Comparison of ENCODE assay signal across 22 mouse cellular contexts in the genomic region with DNA sequence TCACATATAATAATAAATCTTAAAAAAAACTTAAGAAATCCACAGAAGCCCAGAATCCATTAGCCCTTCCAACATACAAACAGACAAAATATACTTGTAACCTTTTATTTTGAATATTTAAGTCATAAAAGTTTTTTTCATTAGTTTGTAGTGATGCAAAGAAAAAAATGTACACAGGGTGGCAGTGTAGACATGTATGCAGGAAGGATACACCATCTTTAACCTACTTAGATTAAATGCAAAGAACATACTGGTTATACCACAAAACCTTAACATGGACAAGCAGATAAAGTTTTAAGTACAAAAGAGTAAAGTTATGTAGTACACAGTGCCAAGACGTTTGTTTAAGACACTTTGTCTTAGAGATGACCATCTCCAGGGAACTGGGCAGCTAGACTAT. TPM values are rescaled to one million over a fixed set of nuclear protein-coding genes. Genes with fewer than 3 reads are reported as not detected.
A peak's percentile ranks its signal among the peaks of the same experiment; 100 is the strongest.
DNase-seq lines count a peak whose midpoint lies in the region; ATAC-seq and TF ChIP-seq lines count a peak whose summit lies in the region.
"Had no signal": no experiment of that assay in that cellular context is flagged by ENCODE, and none has a peak within 500 bp of the region (broad histone marks: within the 10 kb centered on the region; RNA-seq: fewer than 3 reads in every experiment).

No protein-coding gene starts in this region.

- no peak for TF ChIP-seq EP300 in liver, embryonic 14.5 days (IDR thresholded peaks at IDR 0.05; ENCODE audit: low read depth)

- no peak for ATAC-seq in forebrain, postnatal 0 days
- ATAC-seq in forebrain, embryonic 13.5 days, result no peak
- ATAC-seq in liver, embryonic 14.5 days (ENCODE audit: insufficient read depth), result no peak
- ATAC-seq in liver, embryonic 11.5 days (replicated peaks; ENCODE audit: low FRiP score), result no peak

- peaks cover 3% of the 10 kb centered on the region; the same call in 1 of the 2 replicates for H3K27me3 ChIP-seq in forebrain, postnatal 0 days (ENCODE audit: insufficient read depth, low read length)
- H3K27me3 ChIP-seq in forebrain, embryonic 13.5 days, result peaks cover 31% of the 10 kb centered on the region
- peaks cover 8% of the 10 kb centered on the region for H3K27me3 ChIP-seq in liver, embryonic 14.5 days (ENCODE audit: control insufficient read depth, insufficient read depth, low read length)
- peaks cover 3% of the 10 kb centered on the region for H3K27me3 ChIP-seq in liver, embryonic 11.5 days (replicated peaks; ENCODE audit: control insufficient read depth, insufficient read depth, low read length)
- H3K27me3 ChIP-seq: embryonic facial prominence, embryonic 15.5 days had no signal

- no peaks in the 10 kb centered on the region for H3K4me1 ChIP-seq in forebrain, postnatal 0 days (ENCODE audit: insufficient read depth)
- peaks cover 13% of the 10 kb centered on the region for H3K4me1 ChIP-seq in forebrain, embryonic 13.5 days
- H3K4me1 ChIP-seq in liver, embryonic 14.5 days (replicated peaks; ENCODE audit: control insufficient read depth in 2 of 2, insufficient read depth in 2 of 2, low read length in 1 of 2), result peaks cover 9 to 10% of the 10 kb centered on the region in 2 experiments
- peaks cover 11% of the 10 kb centered on the region for H3K4me1 ChIP-seq in liver, embryonic 11.5 days (replicated peaks; ENCODE audit: control insufficient read depth, insufficient read depth, low read length)

- TF ChIP-seq CTCF in forebrain, postnatal 0 days (IDR thresholded peaks at IDR 0.05; ENCODE audit: low read depth), result peak; percentile 59
- peak; percentile 34; the same call in 1 of the 2 replicates for TF ChIP-seq CTCF in liver, embryonic 14.5 days (IDR thresholded peaks at IDR 0.05; ENCODE audit: low read depth)
- no peak for TF ChIP-seq CTCF in brain, embryonic 14.5 days (IDR thresholded peaks at IDR 0.05; ENCODE audit: borderline replicate concordance, extremely low read depth, insufficient read depth, insufficient read length)

- no peak overlapping the region for H3K4me3 ChIP-seq in forebrain, postnatal 0 days (ENCODE audit: low read depth, low read length)
- H3K4me3 ChIP-seq in forebrain, embryonic 13.5 days, result no peak overlapping the region
- H3K4me3 ChIP-seq in liver, embryonic 14.5 days (ENCODE audit: insufficient read depth in 1 of 2, low read depth in 2 of 2, low read length in 2 of 2), result no peak overlapping the region
- no peak overlapping the region for H3K4me3 ChIP-seq in liver, embryonic 11.5 days (ENCODE audit: low read depth, low read length)
- H3K4me3 ChIP-seq: forebrain, embryonic 12.5 days; heart, embryonic 13.5 days; hindbrain, embryonic 15.5 days; megakaryocyte, embryonic 14.5 days had no signal

- intact Hi-C loops in heart, postnatal 14 days (cut with DNase I), result no loop called here

- H3K4me2 ChIP-seq in forebrain, postnatal 0 days (ENCODE audit: low read depth), result no peak overlapping the region
- H3K4me2 ChIP-seq in forebrain, embryonic 13.5 days, result no peak overlapping the region
- H3K4me2 ChIP-seq in liver, embryonic 14.5 days (ENCODE audit: low read depth), result no peak overlapping the region
- H3K4me2 ChIP-seq in liver, embryonic 11.5 days, result no peak overlapping the region
- H3K4me2 ChIP-seq: embryonic facial prominence, embryonic 15.5 days; forebrain, embryonic 12.5 days; heart, embryonic 13.5 days; hindbrain, embryonic 15.5 days had no signal

- 58% methylated on average over 1 of the region's 1 CpGs for WGBS in forebrain, postnatal 0 days
- 43% methylated on average over 1 of the region's 1 CpGs for WGBS in forebrain, embryonic 13.5 days
- WGBS in liver, embryonic 14.5 days (ENCODE audit: insufficient replicate concordance), result 14% methylated on average over 1 of the region's 1 CpGs
- 45% methylated on average over 1 of the region's 1 CpGs for WGBS in liver, embryonic 11.5 days

- no peaks in the 10 kb centered on the region for H3K36me3 ChIP-seq in forebrain, postnatal 0 days (ENCODE audit: insufficient read depth)
- 0 out of 2 replicates have a peak, but pooled peaks cover under 1% of the 10 kb centered on the region for H3K36me3 ChIP-seq in forebrain, embryonic 13.5 days (ENCODE audit: poor library complexity, severe bottlenecking)
- H3K36me3 ChIP-seq in liver, embryonic 14.5 days (replicated peaks; ENCODE audit: control insufficient read depth, insufficient read depth, low read depth), result peaks cover 3% of the 10 kb centered on the region; the same call in 1 of the 2 replicates
- peaks cover 2% of the 10 kb centered on the region; the same call in 1 of the 2 replicates for H3K36me3 ChIP-seq in liver, embryonic 11.5 days (ENCODE audit: control insufficient read depth, insufficient read depth, low read length)
- H3K36me3 ChIP-seq: embryonic facial prominence, embryonic 15.5 days; forebrain, embryonic 12.5 days; hindbrain, embryonic 15.5 days had no signal

- H3K9me3 ChIP-seq in forebrain, postnatal 0 days (ENCODE audit: low read length), result no peaks in the 10 kb centered on the region
- H3K9me3 ChIP-seq in forebrain, embryonic 13.5 days (replicated peaks), result no peaks in the 10 kb centered on the region
- H3K9me3 ChIP-seq in liver, embryonic 14.5 days (ENCODE audit: control insufficient read depth, low read length), result no peaks in the 10 kb centered on the region
- no peaks in the 10 kb centered on the region for H3K9me3 ChIP-seq in liver, embryonic 11.5 days (ENCODE audit: control insufficient read depth, low read length)
- H3K9me3 ChIP-seq: embryonic facial prominence, embryonic 15.5 days; forebrain, embryonic 12.5 days; heart, embryonic 13.5 days; hindbrain, embryonic 15.5 days had no signal

- TF ChIP-seq POLR2A in brain, embryonic 14.5 days (IDR thresholded peaks at IDR 0.05; ENCODE audit: borderline replicate concordance, extremely low read depth, insufficient read depth, insufficient read length, poor library complexity, severe bottlenecking), result no peak

- no peak overlapping the region for H3K27ac ChIP-seq in forebrain, postnatal 0 days (ENCODE audit: low read depth, low read length)
- no peak overlapping the region for H3K27ac ChIP-seq in forebrain, embryonic 13.5 days
- no peak overlapping the region for H3K27ac ChIP-seq in liver, embryonic 14.5 days
- H3K27ac ChIP-seq in liver, embryonic 11.5 days (ENCODE audit: low read depth, low read length), result no peak overlapping the region
- H3K27ac ChIP-seq: embryonic facial prominence, embryonic 15.5 days; forebrain, embryonic 12.5 days; heart, embryonic 13.5 days; hindbrain, embryonic 15.5 days had no signal

- H3K9ac ChIP-seq in forebrain, postnatal 0 days, result no peak overlapping the region
- H3K9ac ChIP-seq in forebrain, embryonic 13.5 days, result no peak overlapping the region
- no peak overlapping the region for H3K9ac ChIP-seq in liver, embryonic 14.5 days (replicated peaks)
- H3K9ac ChIP-seq in liver, embryonic 11.5 days (ENCODE audit: low read depth, low read length), result no peak overlapping the region
- H3K9ac ChIP-seq: embryonic facial prominence, embryonic 15.5 days; forebrain, embryonic 12.5 days; heart, embryonic 13.5 days; hindbrain, embryonic 15.5 days had no signal

- peak; percentile 30 for DNase-seq in forebrain, postnatal 0 days
- DNase-seq in liver, embryonic 14.5 days (ENCODE audit: low read depth in 3 of 3, low spot score in 3 of 3), result no peak
- no peak for DNase-seq in liver, embryonic 11.5 days (ENCODE audit: low spot score)
- peak; percentile 42 for DNase-seq in A20 (ENCODE audit: low read depth, low spot score)
- peak; percentile 57 for DNase-seq in brain, embryonic 14.5 days (ENCODE audit: low read depth)
- no peak for DNase-seq in urinary bladder, adult 18-20 months (ENCODE audit: low spot score in 2 of 2)
- DNase-seq in heart, postnatal 14 days, result no peak
- DNase-seq: adrenal gland, postnatal 10 days; cerebellum, postnatal 36 days; left cerebral cortex, postnatal 4 days; right cerebral cortex, postnatal 14 days; thymus, adult 18-20 months had no signal

RNA-seq across cellular contexts. Expression of gene Hspa1b, which starts 2.7 kb away (rescaled TPM):
- total RNA-seq in forebrain, postnatal 0 days (2014; rRNA removed), result 5.2 and 8.1 TPM in 2 replicates
- 0.42 and 0.52 TPM in 2 replicates for polyA plus RNA-seq in forebrain, postnatal 0 days (2015; fragmentation: Nextera tagmentation; extraction: Ambion mirVana)
- 0.10 and 0.12 TPM in 2 replicates for polyA plus RNA-seq in forebrain, embryonic 13.5 days (2015; fragmentation: Nextera tagmentation; extraction: Ambion mirVana)
- polyA plus RNA-seq in liver, embryonic 14.5 days (2012; rRNA removed), result 1.5 and 3.5 TPM in 2 replicates
- not detected in 2 replicates for polyA plus RNA-seq in liver, embryonic 14.5 days (2014; fragmentation: Nextera tagmentation; extraction: Ambion mirVana)
- 0.14 and 0.41 TPM in 2 replicates for polyA plus RNA-seq in liver, embryonic 11.5 days (2014; fragmentation: Nextera tagmentation; extraction: Ambion mirVana)
- polyA plus RNA-seq in brain, embryonic 14.5 days (2012; rRNA removed), result 6.3 and 7.1 TPM in 2 replicates
- total RNA-seq in heart, postnatal 14 days (2021), result 1 to 10 TPM; 3.8 to 3.9 TPM
- polyA plus RNA-seq: liver, embryonic 16.5 days had no signal

RNA-seq across cellular contexts. Expression of gene Gm20481, which starts 13.4 kb away (rescaled TPM):
- total RNA-seq in forebrain, postnatal 0 days (2014; rRNA removed), result not detected in 2 replicates
- polyA plus RNA-seq in forebrain, postnatal 0 days (2015; fragmentation: Nextera tagmentation; extraction: Ambion mirVana), result not detected in 2 replicates
- polyA plus RNA-seq in forebrain, embryonic 13.5 days (2015; fragmentation: Nextera tagmentation; extraction: Ambion mirVana), result not detected in 2 replicates
- polyA plus RNA-seq in liver, embryonic 14.5 days (2012; rRNA removed), result not detected in 2 replicates
- polyA plus RNA-seq in liver, embryonic 14.5 days (2014; fragmentation: Nextera tagmentation; extraction: Ambion mirVana), result not detected in 2 replicates
- polyA plus RNA-seq in liver, embryonic 11.5 days (2014; fragmentation: Nextera tagmentation; extraction: Ambion mirVana), result not detected in 2 replicates
- not detected in 2 replicates for polyA plus RNA-seq in brain, embryonic 14.5 days (2012; rRNA removed)
- total RNA-seq in heart, postnatal 14 days (2021), result not detected
- total RNA-seq: adrenal gland, postnatal 10 days; gastrocnemius, adult 8-10 months; layer of hippocampus, postnatal 14 days; left cerebral cortex, postnatal 4 days had no signal
- polyA plus RNA-seq: embryonic facial prominence, embryonic 15.5 days; forebrain, embryonic 12.5 days; heart, embryonic 13.5 days; hindbrain, embryonic 15.5 days; kidney, embryonic 14.5 days; liver, embryonic 16.5 days had no signal

RNA-seq across cellular contexts. Expression of gene Hspa1a, which starts 15.6 kb away (rescaled TPM):
- 7.9 and 13.8 TPM in 2 replicates for total RNA-seq in forebrain, postnatal 0 days (2014; rRNA removed)
- 7.6 and 8.5 TPM in 2 replicates for polyA plus RNA-seq in forebrain, postnatal 0 days (2015; fragmentation: Nextera tagmentation; extraction: Ambion mirVana)
- polyA plus RNA-seq in forebrain, embryonic 13.5 days (2015; fragmentation: Nextera tagmentation; extraction: Ambion mirVana), result 1.5 and 1.6 TPM in 2 replicates
- polyA plus RNA-seq in liver, embryonic 14.5 days (2012; rRNA removed), result 0.90 and 2.5 TPM in 2 replicates
- polyA plus RNA-seq in liver, embryonic 14.5 days (2014; fragmentation: Nextera tagmentation; extraction: Ambion mirVana), result 0.38 and 0.41 TPM in 2 replicates
- polyA plus RNA-seq in liver, embryonic 11.5 days (2014; fragmentation: Nextera tagmentation; extraction: Ambion mirVana), result 4.7 and 5.7 TPM in 2 replicates
- polyA plus RNA-seq in brain, embryonic 14.5 days (2012; rRNA removed), result 6.3 and 6.6 TPM in 2 replicates
- total RNA-seq in heart, postnatal 14 days (2021), result 1 to 10 TPM; 2.3 to 3.3 TPM

RNA-seq across cellular contexts. Expression of gene Hspa1l, which starts 16.2 kb away (rescaled TPM):
- 0.24 and 0.46 TPM in 2 replicates for total RNA-seq in forebrain, postnatal 0 days (2014; rRNA removed)
- polyA plus RNA-seq in forebrain, postnatal 0 days (2015; fragmentation: Nextera tagmentation; extraction: Ambion mirVana), result 0.36 and 0.50 TPM in 2 replicates
- 1.00 and 1.3 TPM in 2 replicates for polyA plus RNA-seq in forebrain, embryonic 13.5 days (2015; fragmentation: Nextera tagmentation; extraction: Ambion mirVana)
- 0.02 TPM in 1 of 2 replicates, not detected in the other for polyA plus RNA-seq in liver, embryonic 14.5 days (2012; rRNA removed)
- polyA plus RNA-seq in liver, embryonic 14.5 days (2014; fragmentation: Nextera tagmentation; extraction: Ambion mirVana), result 0.19 and 0.25 TPM in 2 replicates
- 0.66 and 1.5 TPM in 2 replicates for polyA plus RNA-seq in liver, embryonic 11.5 days (2014; fragmentation: Nextera tagmentation; extraction: Ambion mirVana)
- 0.14 and 0.40 TPM in 2 replicates for polyA plus RNA-seq in brain, embryonic 14.5 days (2012; rRNA removed)
- 1 to 10 TPM; 2.7 to 4.7 TPM for total RNA-seq in heart, postnatal 14 days (2021)

RNA-seq across cellular contexts. Expression of gene Neu1, which starts 25.3 kb away (rescaled TPM):
- 36.7 and 36.8 TPM in 2 replicates for total RNA-seq in forebrain, postnatal 0 days (2014; rRNA removed)
- polyA plus RNA-seq in forebrain, postnatal 0 days (2015; fragmentation: Nextera tagmentation; extraction: Ambion mirVana), result 33.5 and 34.5 TPM in 2 replicates
- 18.0 and 18.7 TPM in 2 replicates for polyA plus RNA-seq in forebrain, embryonic 13.5 days (2015; fragmentation: Nextera tagmentation; extraction: Ambion mirVana)
- polyA plus RNA-seq in liver, embryonic 14.5 days (2012; rRNA removed), result 9.7 and 11.0 TPM in 2 replicates
- polyA plus RNA-seq in liver, embryonic 14.5 days (2014; fragmentation: Nextera tagmentation; extraction: Ambion mirVana), result 10.1 and 10.4 TPM in 2 replicates
- 24.4 and 26.4 TPM in 2 replicates for polyA plus RNA-seq in liver, embryonic 11.5 days (2014; fragmentation: Nextera tagmentation; extraction: Ambion mirVana)
- polyA plus RNA-seq in brain, embryonic 14.5 days (2012; rRNA removed), result 28.0 and 29.6 TPM in 2 replicates
- 10 to 100 TPM; 14.0 to 14.6 TPM for total RNA-seq in heart, postnatal 14 days (2021)

Comparison
In these comparisons a context has a peak if more than half of its experiments do, and no peak if none do; other contexts are left out.
1. DNase-seq: peak in forebrain, postnatal 0 days (single experiment), A20 (single experiment) and brain, embryonic 14.5 days (single experiment); none in liver, embryonic 14.5 days (0 of 3), liver, embryonic 11.5 days (single experiment), urinary bladder, adult 18-20 months (0 of 2) and heart, postnatal 14 days (0 of 2).